Mouse (Mus musculus): ENCODE results near the gene Marco.

DNA sequence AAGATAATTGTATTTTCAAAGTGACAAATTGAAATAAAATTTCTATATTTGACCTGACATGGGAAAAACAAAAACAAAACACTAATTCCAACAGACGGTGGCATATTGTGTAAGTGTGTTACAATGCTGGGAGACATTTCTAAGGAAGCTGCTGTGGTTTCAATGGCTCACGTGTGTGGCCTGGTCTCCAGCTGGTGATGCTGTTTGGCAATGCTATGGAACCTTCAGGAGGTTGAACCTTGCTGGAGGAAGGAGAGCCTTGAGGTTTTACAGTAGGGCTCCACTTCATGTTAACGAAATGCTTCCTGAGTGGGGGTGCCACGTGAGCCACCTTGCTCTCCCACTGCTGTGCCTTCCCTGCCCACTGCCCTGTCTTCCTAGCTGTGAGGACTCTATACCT, 6.8 kb downstream of the Marco start:
- TF ChIP-seq POLR2A (IDR thresholded peaks at IDR 0.05; ENCODE audit: extremely low read depth, insufficient read depth, low read length) (no peak), CTCF (IDR thresholded peaks at IDR 0.05; ENCODE audit: extremely low read depth, insufficient read depth, low read length) (no peak)
